Mouse (Mus musculus): ENCODE results near the gene Mgll.

DNA sequence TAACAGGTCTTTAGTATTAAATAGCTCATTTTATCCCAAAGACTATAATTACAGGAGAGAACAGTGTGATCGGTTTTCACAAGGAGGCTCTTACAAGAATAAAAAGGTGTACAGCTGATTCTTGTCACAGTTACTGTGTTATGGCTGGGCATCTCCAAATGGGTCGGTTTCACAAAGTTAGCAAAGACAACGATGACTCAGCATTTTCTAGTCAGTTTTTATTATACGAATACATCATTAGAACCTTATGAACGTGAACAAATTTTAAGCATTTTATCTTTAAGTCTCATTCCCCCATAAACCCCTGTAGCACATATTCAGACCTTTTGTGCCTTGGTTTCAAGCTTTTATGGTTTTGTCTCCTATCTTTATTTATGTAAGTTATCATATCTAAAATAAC, 55.5 kb downstream of the Mgll start:
- TF ChIP-seq GATA1 (IDR thresholded peaks at IDR 0.05; ENCODE audit: low read length) (no peak), TAL1 (IDR thresholded peaks at IDR 0.05; ENCODE audit: low read length) (no peak)

Data from erythroblast, embryonic 14.5 days (primary cell).